Mouse (Mus musculus): Measurements from ENCODE around the gene Twsg1. TPM values are rescaled to one million over a fixed set of nuclear protein-coding genes. Genes with fewer than 3 reads are reported as not detected.
"Not testable (repeated sequence)": the region's sequence is repeated elsewhere in the genome, so short reads cannot be mapped to it uniquely, and the experiment has no call there.

The Twsg1 gene
- total RNA-seq (2014; rRNA removed) (39.8 and 45.4 TPM in 2 replicates), polyA plus RNA-seq (2015; fragmentation: Nextera tagmentation; extraction: Ambion mirVana) (45.4 and 45.7 TPM in 2 replicates)

DNA sequence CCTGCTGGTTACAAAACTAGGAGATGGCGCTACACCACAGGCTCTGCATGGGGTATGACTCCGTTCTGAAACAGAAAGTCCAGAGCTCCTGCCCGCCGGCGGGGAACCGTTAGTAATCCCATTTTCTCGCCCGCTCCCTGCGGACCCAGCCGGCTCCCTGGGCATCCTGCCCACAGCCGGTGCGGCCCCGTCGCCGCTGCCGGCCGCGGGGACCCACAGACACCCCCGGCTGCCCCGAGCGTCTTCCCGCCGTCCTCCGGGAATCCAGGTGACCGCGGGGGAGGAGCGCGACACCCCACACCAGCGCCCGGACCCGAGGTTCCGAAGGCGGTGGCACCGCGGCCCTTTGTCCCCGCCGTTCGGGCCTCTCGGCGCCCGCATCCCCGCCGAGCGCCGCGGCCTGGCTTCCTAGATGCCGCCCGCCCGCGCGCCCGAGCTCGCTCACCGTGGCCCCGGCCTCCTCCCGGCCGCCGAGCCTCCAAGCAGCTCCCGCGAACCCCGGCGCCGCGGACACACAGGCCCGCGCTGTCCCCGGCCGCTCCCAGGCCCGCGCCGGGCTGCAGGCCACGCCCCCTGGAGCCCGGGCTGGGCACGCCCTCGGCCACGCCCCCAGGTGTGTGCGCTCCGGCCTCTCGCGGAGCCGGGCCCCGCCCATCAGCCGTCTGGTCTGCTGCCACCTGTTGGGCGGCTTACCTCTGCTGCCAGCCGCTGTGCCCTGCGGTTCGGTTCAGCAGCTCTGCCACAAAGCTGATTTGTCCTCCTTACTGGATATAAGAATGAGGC lies at the start of gene Twsg1:
Gene Twsg1 (minus strand): TSS at position 605 of the 783 bp plus-strand sequence.
- Histone ChIP-seq H3K4me1 (ENCODE audit: insufficient read depth, low read length) (no peaks in the 10 kb centered on the region), H3K4me2 (ENCODE audit: low read depth, low read length) (peak within 1 kb of the TSS; percentile 57), H3K36me3 (ENCODE audit: insufficient read depth, low read length) (peaks cover 10% of the 10 kb centered on the region; the same call in 1 of the 2 replicates), H3K9ac (replicated peaks; ENCODE audit: low read length) (peak within 1 kb of the TSS; percentile 82), H3K27ac (peak within 1 kb of the TSS; percentile 86), H3K4me3 (ENCODE audit: low read length) (peak within 1 kb of the TSS; percentile 95), H3K27me3 (ENCODE audit: insufficient read depth, low read length) (no peaks in the 10 kb centered on the region), H3K9me3 (ENCODE audit: low read length) (no peaks in the 10 kb centered on the region)
- TF ChIP-seq CTCF (IDR thresholded peaks at IDR 0.05; ENCODE audit: low read depth), result peak; percentile 66
- ATAC-seq (peak; percentile 95), DNase-seq (ENCODE audit: low spot score) (peak; percentile 96)
- WGBS, result under 1% methylated on average over 67 of the region's 87 CpGs

GRCm38 (mm10) chr17:65988151-65988820 lies 37.3 kb upstream of the Twsg1 start:
- whole genome bisulfite sequencing, result 96% methylated on average over 3 of the region's 3 CpGs

GRCm38 (mm10) chr17:65976720-65977119 lies 25.7 kb upstream of the Twsg1 start:
- not testable (repeated sequence) for H3K4me2 ChIP-seq (ENCODE audit: low read depth, low read length); H3K27ac ChIP-seq; DNase-seq (ENCODE audit: low spot score); H3K9me3 ChIP-seq (ENCODE audit: low read length); H3K9ac ChIP-seq (replicated peaks; ENCODE audit: low read length); ATAC-seq; H3K4me3 ChIP-seq (ENCODE audit: low read length); H3K4me1 ChIP-seq (ENCODE audit: insufficient read depth, low read length); H3K27me3 ChIP-seq (ENCODE audit: insufficient read depth, low read length)
- peaks cover 13% of the 10 kb centered on the region; the same call in 1 of the 2 replicates for H3K36me3 ChIP-seq (ENCODE audit: insufficient read depth, low read length)

More at GRCm38 (mm10) chr17:65988151-65988820, 37.3 kb upstream of the Twsg1 start:
- Histone ChIP-seq H3K4me1 (ENCODE audit: insufficient read depth, low read length) (no peaks in the 10 kb centered on the region), H3K36me3 (ENCODE audit: insufficient read depth, low read length) (peaks cover 7% of the 10 kb centered on the region; the same call in 1 of the 2 replicates), H3K4me3 (ENCODE audit: low read length) (no peak overlapping the region), H3K9me3 (ENCODE audit: low read length) (no peaks in the 10 kb centered on the region), H3K4me2 (ENCODE audit: low read depth, low read length) (no peak overlapping the region), H3K27me3 (ENCODE audit: insufficient read depth, low read length) (no peaks in the 10 kb centered on the region), H3K9ac (replicated peaks; ENCODE audit: low read length) (no peak overlapping the region), H3K27ac (no peak overlapping the region)
- TF ChIP-seq CTCF (IDR thresholded peaks at IDR 0.05; ENCODE audit: low read depth), result no peak
- DNase-seq (ENCODE audit: low spot score), result no peak
- no peak for ATAC-seq

DNA sequence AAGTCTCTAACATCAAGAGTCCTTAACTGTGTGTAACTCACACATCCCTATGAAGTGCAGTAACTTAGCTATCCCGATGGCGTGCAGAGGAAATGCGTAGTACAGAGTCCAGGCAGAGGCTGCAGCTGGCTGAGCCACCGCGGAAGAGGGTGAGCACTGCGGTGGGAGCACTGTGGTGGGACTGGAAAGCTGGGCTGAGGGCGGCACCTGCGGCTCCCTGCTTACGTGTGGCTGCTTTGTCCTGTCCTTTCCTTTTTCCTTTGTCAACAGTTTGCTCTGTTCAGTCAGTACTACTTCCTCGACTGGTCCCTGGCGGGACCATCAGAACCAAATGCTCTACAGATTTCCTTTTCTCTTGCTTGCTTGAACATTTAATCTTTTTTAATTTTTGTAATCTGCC lies 16.7 kb upstream of the Twsg1 start:
- no peak for ATAC-seq
- no peak overlapping the region for H3K4me2 ChIP-seq (ENCODE audit: low read depth, low read length)
- no peaks in the 10 kb centered on the region for H3K9me3 ChIP-seq (ENCODE audit: low read length)

GRCm38 (mm10) chr17:65962263-65962662 lies 11.2 kb upstream of the Twsg1 start:
- no peaks in the 10 kb centered on the region for H3K27me3 ChIP-seq (ENCODE audit: insufficient read depth, low read length)
- H3K9ac ChIP-seq (replicated peaks; ENCODE audit: low read length), result no peak overlapping the region
- 100% methylated on average over 2 of the region's 2 CpGs for WGBS
- H3K4me3 ChIP-seq (ENCODE audit: low read length), result no peak overlapping the region
- H3K4me1 ChIP-seq (ENCODE audit: insufficient read depth, low read length), result no peaks in the 10 kb centered on the region
- ATAC-seq (no peak), DNase-seq (ENCODE audit: low spot score) (no peak)
- no peaks in the 10 kb centered on the region for H3K9me3 ChIP-seq (ENCODE audit: low read length)
- no peaks in the 10 kb centered on the region for H3K36me3 ChIP-seq (ENCODE audit: insufficient read depth, low read length)
- no peak overlapping the region for H3K27ac ChIP-seq
- TF ChIP-seq CTCF (IDR thresholded peaks at IDR 0.05; ENCODE audit: low read depth), result 0 out of 2 replicates have a peak, but pooled peaks have one; percentile 4
- H3K4me2 ChIP-seq (ENCODE audit: low read depth, low read length), result no peak overlapping the region

More for the DNA sequence above, 16.7 kb upstream of the Twsg1 start:
- WGBS, result 72% methylated on average over 11 of the region's 11 CpGs
- no peak for DNase-seq (ENCODE audit: low spot score)
- no peaks in the 10 kb centered on the region for H3K27me3 ChIP-seq (ENCODE audit: insufficient read depth, low read length)
- no peak overlapping the region for H3K4me3 ChIP-seq (ENCODE audit: low read length)
- no peak overlapping the region for H3K27ac ChIP-seq
- H3K4me1 ChIP-seq (ENCODE audit: insufficient read depth, low read length), result no peaks in the 10 kb centered on the region
- H3K36me3 ChIP-seq (ENCODE audit: insufficient read depth, low read length), result no peaks in the 10 kb centered on the region; the same call in 1 of the 2 replicates
- no peak overlapping the region for H3K9ac ChIP-seq (replicated peaks; ENCODE audit: low read length)
- TF ChIP-seq CTCF (IDR thresholded peaks at IDR 0.05; ENCODE audit: low read depth), result no peak

DNA sequence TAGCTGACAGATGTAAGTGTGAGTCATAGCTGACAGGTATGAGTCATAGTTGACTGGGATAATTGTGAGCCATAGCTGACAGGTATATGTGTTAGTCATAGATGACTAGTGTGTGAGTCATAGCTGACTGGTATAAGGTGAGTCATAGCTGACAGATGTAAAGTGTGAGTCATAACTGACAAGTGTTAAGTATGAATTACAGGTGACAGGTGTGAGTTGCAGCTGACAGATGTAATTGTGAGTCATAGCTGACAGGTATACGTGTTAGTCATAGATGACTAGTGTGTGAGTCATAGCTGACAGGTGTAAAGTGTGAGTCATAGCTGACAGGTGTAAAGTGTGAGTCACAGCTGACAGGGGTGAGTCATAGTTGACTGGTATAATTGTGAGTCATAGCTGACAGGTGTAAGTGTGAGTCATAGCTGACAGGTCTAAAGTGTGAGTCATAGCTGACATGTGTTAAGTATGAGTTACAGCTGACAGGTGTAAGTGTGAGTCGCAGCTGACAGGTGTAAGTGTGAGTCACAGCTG lies 10.6 kb upstream of the Twsg1 start:
- Histone ChIP-seq H3K4me1 (ENCODE audit: insufficient read depth, low read length) (no peaks in the 10 kb centered on the region), H3K9ac (replicated peaks; ENCODE audit: low read length) (no peak overlapping the region), H3K4me2 (ENCODE audit: low read depth, low read length) (no peak overlapping the region), H3K36me3 (ENCODE audit: insufficient read depth, low read length) (no peaks in the 10 kb centered on the region), H3K9me3 (ENCODE audit: low read length) (no peaks in the 10 kb centered on the region), H3K4me3 (ENCODE audit: low read length) (no peak overlapping the region), H3K27ac (no peak overlapping the region), H3K27me3 (ENCODE audit: insufficient read depth, low read length) (no peaks in the 10 kb centered on the region)
- no peak for DNase-seq (ENCODE audit: low spot score)
- 86% methylated on average over 2 of the region's 2 CpGs for WGBS
- 0 out of 2 replicates have a peak, but pooled peaks have one; percentile 43 for ATAC-seq
- no peak for TF ChIP-seq CTCF (IDR thresholded peaks at IDR 0.05; ENCODE audit: low read depth)
